Mouse (Mus musculus) midbrain, embryonic 11.5 days (tissue): ENCODE data around the gene Ugt8a. TPM values are rescaled to one million over a fixed set of nuclear protein-coding genes. Genes with fewer than 3 reads are reported as not detected.

Experiments used
- ATAC-seq: fragments of 200-750 bp; cut with Nextera tagmentation; 2 replicates; pipeline ENCODE4 v1.8.0; 2017; ENCODE audit warnings: moderate TSS enrichment, moderate library complexity; ENCODE audit not compliant: low FRiP score
- DNase-seq: peaks from one replicate; pipeline ENCODE4 v3.0.0; 2015; ENCODE audit warnings: low spot score; ENCODE audit errors: missing footprints
- H3K27ac ChIP-seq: fragments of 300-500 bp; sonication (generic); 2 replicates; pipeline ENCODE4 v1.5.1; 2014; ENCODE audit warnings: low read depth, low read length
- H3K27me3 ChIP-seq: fragments of 300-500 bp; sonication (generic); 2 replicates; pipeline ENCODE4 v1.6.1; 2014; ENCODE audit warnings: mild to moderate bottlenecking, low read length, moderate library complexity, mixed read lengths; ENCODE audit not compliant: control insufficient read depth, insufficient read depth
- H3K36me3 ChIP-seq: fragments of 300-500 bp; sonication (generic); 2 replicates; pipeline ENCODE4 v1.6.1; 2014; ENCODE audit warnings: mild to moderate bottlenecking, low read length, moderate library complexity, mixed read lengths; ENCODE audit not compliant: control insufficient read depth, insufficient read depth
- H3K4me1 ChIP-seq: fragments of 300-500 bp; sonication (generic); 2 replicates; pipeline ENCODE4 v1.6.1; 2014; ENCODE audit warnings: low read length; ENCODE audit not compliant: control insufficient read depth, insufficient read depth
- H3K4me2 ChIP-seq: fragments of 300-500 bp; sonication (generic); 2 replicates; pipeline ENCODE4 v1.6.1; 2014; ENCODE audit warnings: mild to moderate bottlenecking, moderate library complexity
- H3K4me3 ChIP-seq: fragments of 300-500 bp; sonication (generic); 2 replicates; pipeline ENCODE4 v1.5.1; 2014; ENCODE audit warnings: low read depth, low read length
- H3K9ac ChIP-seq: fragments of 300-500 bp; sonication (generic); 2 replicates; pipeline ENCODE4 v1.6.1; 2014; ENCODE audit warnings: low read length
- H3K9me3 ChIP-seq: fragments of 300-500 bp; sonication (generic); 2 replicates; pipeline ENCODE4 v1.6.1; 2016; ENCODE audit warnings: low read length; ENCODE audit not compliant: control insufficient read depth
- WGBS: fragments of 180-500 bp; shearing (Covaris S2); extraction: QIAGEN DNeasy Blood & Tissue Kit; methylation state at CpG from one replicate; pipeline ENCODE4 v1.1.7; 2014; 5-methylcytosine and 5-hydroxymethylcytosine counted together
- polyA plus RNA-seq: library from polyadenylated mRNA; unstranded; fragments of >200 nt; fragmentation: Nextera tagmentation; extraction: Ambion mirVana; gene quantifications from 2 replicates; pipeline ENCODE4 v1.2.1, GENCODE M21; 2014

The Ugt8a gene
- polyA plus RNA-seq, result 4.3 and 4.5 TPM in 2 replicates

DNA sequence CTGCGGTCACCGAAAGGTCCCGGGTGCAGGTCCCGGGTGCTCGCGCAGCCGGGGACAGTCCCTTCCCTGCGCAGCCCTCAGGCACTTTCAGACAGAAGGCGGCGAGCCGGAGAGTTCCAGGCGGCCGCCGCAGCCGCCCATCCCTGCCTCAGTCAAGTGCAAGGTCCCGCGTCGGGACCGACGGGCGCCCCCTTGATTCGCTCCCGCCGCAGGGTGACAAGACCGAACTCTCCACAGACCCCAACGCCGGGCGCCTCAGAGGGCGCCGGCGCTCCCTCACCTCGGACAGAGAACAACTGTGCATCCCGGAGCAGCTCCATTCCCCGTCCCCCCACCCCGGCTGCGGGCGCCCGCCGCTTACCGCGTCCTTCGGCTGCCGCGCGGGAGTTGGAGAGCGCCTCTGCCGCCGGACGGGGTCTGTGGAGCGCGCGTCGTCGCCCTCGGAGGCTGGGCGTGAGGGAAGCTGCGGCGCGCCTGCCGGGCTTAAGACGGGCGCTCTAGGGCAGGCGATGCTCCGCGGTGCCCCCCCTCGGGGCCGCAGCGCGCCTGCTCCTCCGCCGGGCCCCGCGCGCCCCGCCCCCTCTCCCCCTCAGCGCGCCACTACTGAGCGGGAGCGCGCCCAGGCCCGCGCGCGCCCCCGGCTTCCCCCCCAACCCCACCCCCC lies at the start of gene Ugt8a:
Gene Ugt8a (minus strand): TSS at position 528 of the 664 bp plus-strand sequence.
- Histone ChIP-seq H3K36me3 (no peaks in the 10 kb centered on the region), H3K4me2 (peak within 1 kb of the TSS; percentile 87), H3K4me1 (peaks cover 2% of the 10 kb centered on the region), H3K27me3 (peaks cover 7% of the 10 kb centered on the region; the same call in 1 of the 2 replicates), H3K27ac (0 out of 2 replicates have a peak within 1 kb of the TSS, but pooled peaks have one; percentile 16), H3K9me3 (no peaks in the 10 kb centered on the region), H3K4me3 (peak within 1 kb of the TSS; percentile 63), H3K9ac (peak within 1 kb of the TSS; percentile 66)
- WGBS, result under 1% methylated on average over 61 of the region's 85 CpGs
- peak; percentile 96 for DNase-seq
- peak; percentile 93 for ATAC-seq

DNA sequence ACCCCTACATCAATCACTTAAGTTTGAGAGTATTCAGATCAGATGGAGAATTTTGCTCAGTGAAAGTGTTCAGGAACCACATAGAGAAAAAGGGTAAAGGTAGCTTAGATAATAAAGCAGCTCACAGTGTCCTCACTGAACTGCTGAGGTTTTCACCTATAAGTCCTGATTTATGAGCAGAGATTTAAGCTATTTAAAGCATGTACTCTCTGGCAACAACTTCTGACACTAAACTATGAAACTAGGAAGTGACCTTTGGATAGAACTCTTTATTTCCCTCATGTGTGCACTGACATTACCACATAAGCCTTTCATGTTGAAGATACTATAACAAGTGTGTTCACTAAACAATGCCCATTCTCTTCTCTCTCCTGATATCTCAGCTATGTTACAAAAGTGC lies 48.2 kb upstream of the Ugt8a start:
- H3K27ac ChIP-seq, result no peak overlapping the region
- H3K27me3 ChIP-seq, result no peaks in the 10 kb centered on the region
- H3K4me1 ChIP-seq, result no peaks in the 10 kb centered on the region
- DNase-seq (no peak), ATAC-seq (no peak)
- no peak overlapping the region for H3K4me3 ChIP-seq
- H3K9me3 ChIP-seq, result no peaks in the 10 kb centered on the region
- H3K9ac ChIP-seq, result no peak overlapping the region
- H3K4me2 ChIP-seq, result no peak overlapping the region
- no peaks in the 10 kb centered on the region for H3K36me3 ChIP-seq

DNA sequence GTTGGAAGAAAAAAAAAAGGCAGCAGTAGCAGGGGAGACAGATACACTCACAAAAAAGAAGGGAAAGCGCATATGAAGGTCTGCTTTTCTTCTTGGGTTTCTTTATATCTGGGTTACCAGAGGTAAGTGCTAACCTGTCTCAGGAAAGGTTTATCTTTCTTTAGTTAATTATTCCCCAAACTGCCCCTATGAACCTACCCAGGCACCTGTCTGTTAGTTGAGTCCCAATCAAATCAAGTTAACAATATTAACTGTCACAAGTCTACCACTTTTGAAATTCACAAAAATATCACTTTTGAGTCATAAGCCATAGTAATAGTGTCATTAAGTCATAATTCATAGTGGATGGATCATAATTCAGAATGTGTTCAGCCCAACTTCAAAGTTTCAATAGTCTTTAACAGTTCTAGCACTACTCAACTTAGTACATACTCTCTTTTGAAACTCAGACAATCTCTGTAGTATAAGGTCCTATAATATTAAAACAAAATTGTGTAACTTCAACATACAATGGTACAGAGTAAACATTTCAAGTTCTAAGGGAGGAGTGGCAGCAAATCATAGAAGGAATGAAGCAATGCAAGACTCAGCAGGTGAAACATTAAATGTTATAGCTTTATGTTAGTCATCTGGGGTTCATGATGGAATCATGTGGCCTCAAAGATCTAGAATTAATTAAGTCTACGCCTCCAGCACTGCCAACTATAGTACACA lies 45.4 kb upstream of the Ugt8a start:
- H3K9ac ChIP-seq, result no peak overlapping the region
- DNase-seq (no peak), ATAC-seq (no peak)
- H3K27ac ChIP-seq, result no peak overlapping the region
- WGBS, result 90% methylated on average over 2 of the region's 2 CpGs
- no peaks in the 10 kb centered on the region for H3K36me3 ChIP-seq
- H3K27me3 ChIP-seq, result no peaks in the 10 kb centered on the region
- no peaks in the 10 kb centered on the region for H3K9me3 ChIP-seq
- H3K4me2 ChIP-seq, result no peak overlapping the region
- H3K4me1 ChIP-seq, result no peaks in the 10 kb centered on the region
- no peak overlapping the region for H3K4me3 ChIP-seq

DNA sequence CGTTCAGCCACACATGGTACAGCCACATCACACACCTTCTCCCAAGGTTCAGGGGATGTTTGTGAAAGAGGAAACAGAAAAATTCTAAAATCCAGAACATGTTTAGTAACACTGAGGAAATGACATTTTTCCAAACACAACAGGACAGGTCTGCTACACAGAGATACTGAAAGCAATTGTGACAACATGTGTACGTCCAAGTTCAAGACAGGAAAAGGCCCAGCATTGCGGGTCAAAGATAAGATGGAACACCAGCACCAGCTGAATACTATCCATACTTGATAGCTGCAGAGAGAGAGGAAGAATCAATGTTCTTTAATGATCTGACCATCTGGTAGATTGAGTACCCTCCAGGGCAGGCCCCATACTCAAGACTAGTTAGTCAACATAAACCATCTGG lies 41.1 kb upstream of the Ugt8a start:
- Histone ChIP-seq H3K4me3 (no peak overlapping the region), H3K9me3 (no peaks in the 10 kb centered on the region), H3K27ac (no peak overlapping the region), H3K4me1 (no peaks in the 10 kb centered on the region), H3K27me3 (no peaks in the 10 kb centered on the region), H3K9ac (no peak overlapping the region), H3K4me2 (no peak overlapping the region), H3K36me3 (no peaks in the 10 kb centered on the region)
- 88% methylated on average over 3 of the region's 3 CpGs for WGBS
- DNase-seq (no peak), ATAC-seq (no peak)

DNA sequence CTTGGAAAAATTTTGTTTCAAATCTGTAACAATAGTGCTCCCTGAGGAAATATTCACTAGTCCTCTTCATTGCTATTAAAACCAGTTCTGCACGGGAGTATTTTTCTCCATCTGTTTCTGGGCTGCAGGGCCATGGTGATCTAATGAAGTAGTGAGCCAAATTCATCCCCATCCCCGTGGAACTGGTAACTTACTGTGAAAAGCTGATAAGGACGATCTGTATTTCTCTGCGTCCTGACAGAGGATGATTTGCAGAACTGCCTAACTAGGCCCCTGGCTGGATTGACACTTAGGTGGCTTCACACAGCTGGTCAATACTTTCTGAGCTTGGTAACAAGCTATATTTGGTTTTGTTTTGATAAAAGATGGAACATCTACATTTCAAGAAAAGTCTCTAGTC lies 37.5 kb upstream of the Ugt8a start:
- Histone ChIP-seq H3K36me3 (no peaks in the 10 kb centered on the region), H3K4me3 (no peak overlapping the region), H3K27ac (no peak overlapping the region), H3K4me1 (no peaks in the 10 kb centered on the region), H3K9me3 (no peaks in the 10 kb centered on the region), H3K9ac (no peak overlapping the region), H3K4me2 (no peak overlapping the region), H3K27me3 (no peaks in the 10 kb centered on the region)
- WGBS, result 78% methylated on average over 4 of the region's 4 CpGs
- ATAC-seq (no peak), DNase-seq (peak; percentile 75)

DNA sequence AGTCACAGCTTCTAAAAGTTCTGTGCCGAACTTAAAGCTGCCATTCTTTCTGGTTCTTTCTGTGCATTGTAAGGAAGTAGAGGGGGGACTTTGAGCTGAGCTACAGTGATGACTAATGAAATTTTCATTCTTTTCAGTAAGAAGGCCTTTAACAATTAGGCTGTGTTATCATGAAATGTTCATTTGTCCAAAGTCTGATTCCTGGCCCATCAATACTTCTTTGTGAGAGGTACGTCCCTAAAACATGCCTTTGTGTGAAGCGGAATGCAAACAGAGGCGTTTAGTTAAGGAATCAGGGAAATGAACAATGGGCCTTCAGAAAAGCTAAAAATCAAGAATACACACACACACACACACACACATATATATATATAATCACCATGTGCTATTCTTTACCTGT lies 31.0 kb upstream of the Ugt8a start:
- H3K27ac ChIP-seq, result no peak overlapping the region
- H3K36me3 ChIP-seq, result no peaks in the 10 kb centered on the region
- no peak overlapping the region for H3K4me3 ChIP-seq
- H3K4me2 ChIP-seq, result no peak overlapping the region
- H3K9me3 ChIP-seq, result no peaks in the 10 kb centered on the region
- DNase-seq (no peak), ATAC-seq (no peak)
- no peaks in the 10 kb centered on the region for H3K27me3 ChIP-seq
- 74% methylated on average over 4 of the region's 4 CpGs for WGBS
- no peak overlapping the region for H3K9ac ChIP-seq
- H3K4me1 ChIP-seq, result no peaks in the 10 kb centered on the region

DNA sequence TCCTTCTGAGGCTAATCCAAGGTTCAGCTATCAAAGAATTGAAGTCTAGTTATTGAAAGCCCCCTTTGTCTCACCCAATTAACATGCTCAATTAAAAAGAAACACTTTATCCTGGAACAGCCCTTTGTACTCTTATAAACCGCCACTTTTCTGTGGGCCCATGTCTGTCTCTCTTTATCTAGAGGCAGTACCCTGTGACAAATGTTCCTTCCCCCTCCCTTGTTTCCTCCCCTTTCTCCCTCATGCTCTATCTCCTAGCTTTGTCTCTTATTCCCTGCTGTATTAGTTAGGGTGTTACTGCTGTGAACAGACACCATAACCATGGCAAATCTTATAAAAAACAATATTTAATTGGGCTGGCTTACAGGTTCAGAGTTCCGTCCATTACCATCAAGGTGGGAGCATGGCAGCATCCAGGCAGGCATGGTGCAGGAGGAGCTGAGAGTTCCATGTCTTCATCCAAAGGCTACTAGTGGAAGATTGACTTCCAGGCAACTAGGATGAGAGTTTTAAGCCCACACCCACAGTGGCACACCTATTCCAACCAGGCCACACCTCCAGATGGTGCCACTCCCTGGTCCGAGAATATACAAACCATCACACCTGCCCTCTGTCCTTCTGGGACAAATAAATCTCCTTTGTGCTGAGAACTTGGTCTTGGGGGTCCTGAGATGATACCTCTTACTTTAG lies 17.9 kb upstream of the Ugt8a start:
- Histone ChIP-seq H3K9ac (no peak overlapping the region), H3K4me1 (no peaks in the 10 kb centered on the region), H3K36me3 (no peaks in the 10 kb centered on the region), H3K27ac (no peak overlapping the region), H3K27me3 (no peaks in the 10 kb centered on the region), H3K9me3 (no peaks in the 10 kb centered on the region), H3K4me2 (no peak overlapping the region), H3K4me3 (no peak overlapping the region)
- ATAC-seq (no peak), DNase-seq (no peak)
- 64% methylated on average over 3 of the region's 3 CpGs for WGBS

DNA sequence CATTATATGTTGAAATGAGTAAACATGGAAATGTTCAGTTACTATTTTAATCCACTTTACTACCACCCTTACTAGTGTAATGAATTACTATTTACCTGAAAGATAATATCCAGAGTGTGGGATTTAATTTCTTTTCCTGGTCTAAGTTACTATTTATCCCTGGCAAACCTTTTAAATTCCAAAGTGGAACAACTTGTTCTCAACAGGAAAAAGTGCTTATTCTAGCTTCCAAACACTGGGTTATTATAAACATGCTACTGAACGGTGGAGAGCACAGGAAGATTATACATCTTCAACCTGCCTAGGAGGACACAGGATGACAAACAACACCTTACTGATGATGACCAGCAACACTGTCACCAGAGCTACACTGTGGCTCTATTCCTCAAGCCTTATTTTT lies 16.5 kb upstream of the Ugt8a start:
- no peaks in the 10 kb centered on the region for H3K36me3 ChIP-seq
- no peak overlapping the region for H3K4me2 ChIP-seq
- ATAC-seq (no peak), DNase-seq (no peak)
- no peaks in the 10 kb centered on the region for H3K4me1 ChIP-seq
- H3K27ac ChIP-seq, result no peak overlapping the region
- no peak overlapping the region for H3K4me3 ChIP-seq
- WGBS, result 89% methylated on average over 1 of the region's 1 CpGs
- no peaks in the 10 kb centered on the region for H3K27me3 ChIP-seq
- H3K9me3 ChIP-seq, result no peaks in the 10 kb centered on the region
- H3K9ac ChIP-seq, result no peak overlapping the region

DNA sequence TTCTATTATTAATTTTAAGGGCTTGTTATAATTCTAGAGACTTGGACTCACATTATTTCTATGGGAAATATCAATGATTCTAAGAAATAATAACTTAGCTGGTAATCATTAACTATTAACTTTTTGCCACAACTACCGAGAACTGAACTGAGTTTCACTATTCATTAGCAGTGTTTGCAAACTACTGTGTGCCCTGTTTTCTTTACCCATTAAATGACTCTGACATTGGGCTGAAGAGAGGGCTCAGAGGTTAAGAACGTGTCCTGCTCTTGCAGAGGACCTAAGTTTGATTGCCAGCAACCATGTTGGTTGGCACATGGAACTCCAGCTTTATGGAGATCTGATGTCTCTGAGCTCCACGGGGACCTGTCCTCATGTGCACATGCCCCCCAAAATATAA lies 2.4 kb upstream of the Ugt8a start:
- DNase-seq, result no peak
- no peak overlapping the region for H3K4me3 ChIP-seq
- no peak for ATAC-seq
- WGBS, result 81% methylated on average over 3 of the region's 3 CpGs
- H3K4me2 ChIP-seq, result no peak overlapping the region
- H3K9me3 ChIP-seq, result no peaks in the 10 kb centered on the region
- peaks cover 2% of the 10 kb centered on the region for H3K4me1 ChIP-seq
- peaks cover 7% of the 10 kb centered on the region; the same call in 1 of the 2 replicates for H3K27me3 ChIP-seq
- no peak overlapping the region for H3K27ac ChIP-seq
- no peaks in the 10 kb centered on the region for H3K36me3 ChIP-seq
- no peak overlapping the region for H3K9ac ChIP-seq
